Mouse (Mus musculus) cerebellum, adult 2 months (tissue): ENCODE data around the gene Bri3bp. TPM values are rescaled to one million over a fixed set of nuclear protein-coding genes. Genes with fewer than 3 reads are reported as not detected.

Source experiments
- DNase-seq, 2 experiments: peaks; one replicate each; pipeline ENCODE4 v3.0.0; 2021
- H3K27ac ChIP-seq: fragments of 200-500 bp; 2 replicates; pipeline ENCODE4 v1.5.1; 2012; ENCODE audit warnings: low read length, control low read depth, inconsistent platforms; ENCODE audit not compliant: insufficient read depth
- H3K27me3 ChIP-seq: fragments of 200-500 bp; 2 replicates; pipeline ENCODE4 v1.6.1; 2012; ENCODE audit warnings: inconsistent platforms, mild to moderate bottlenecking, low read length, moderate library complexity; ENCODE audit not compliant: control insufficient read depth, insufficient read depth
- H3K4me1 ChIP-seq: fragments of 200-500 bp; 2 replicates; pipeline ENCODE4 v1.6.1; 2011; ENCODE audit warnings: low read length; ENCODE audit not compliant: control insufficient read depth, insufficient read depth
- H3K4me3 ChIP-seq: fragments of 200-500 bp; replicated peaks from 2 replicates; pipeline ENCODE3; 2011; ENCODE audit warnings: mild to moderate bottlenecking, low read depth, low read length, control low read depth; ENCODE audit not compliant: insufficient read depth
- CTCF ChIP-seq: fragments of 200-500 bp; IDR thresholded peaks from 2 replicates; pipeline ENCODE4 v1.5.1; 2011; ENCODE audit warnings: low read depth, mild to moderate bottlenecking, control low read depth, low read length, moderate library complexity, borderline replicate concordance; ENCODE audit not compliant: insufficient read depth
- POLR2A ChIP-seq: fragments of 200-500 bp; IDR thresholded peaks from 2 replicates; pipeline ENCODE4 v1.6.1; 2011; ENCODE audit warnings: low read length, control low read depth, borderline replicate concordance; ENCODE audit not compliant: insufficient read depth
- WGBS: fragments of 180-500 bp; shearing (Covaris S2); methylation state at CpG from one replicate; pipeline ENCODE4 v1.1.7; 2018; 5-methylcytosine and 5-hydroxymethylcytosine counted together
- polyA plus RNA-seq: library from polyadenylated mRNA; depleted of rRNA; stranded (reverse); fragments of >200 nt; gene quantifications from 2 replicates; pipeline ENCODE4 v1.2.3, GENCODE M21; 2012

Bri3bp gene
- polyA plus RNA-seq, 1 experiment, result 39.1 TPM

GRCm38 (mm10) chr5:125465192-125465591, 23.8 kb downstream of the Bri3bp start:
- TF ChIP-seq CTCF (no peak), POLR2A (no peak)
- Histone ChIP-seq H3K27me3 (no peaks in the 10 kb centered on the region), H3K4me3 (peak overlapping the region; percentile 39), H3K4me1 (peaks cover 3% of the 10 kb centered on the region; the same call in 1 of the 2 replicates), H3K27ac (no peak overlapping the region)
- DNase-seq, result no peak
- WGBS, result 25% methylated on average over 7 of the region's 7 CpGs

GRCm38 (mm10) chr5:125465701-125466106, 24.3 kb downstream of the Bri3bp start:
- Histone ChIP-seq H3K27me3 (no peaks in the 10 kb centered on the region), H3K27ac (no peak overlapping the region), H3K4me1 (peaks cover 3% of the 10 kb centered on the region; the same call in 1 of the 2 replicates), H3K4me3 (peak overlapping the region; percentile 51)
- TF ChIP-seq CTCF, result no peak
- peak; percentile 42; the same call in 1 of the 2 replicates for TF ChIP-seq POLR2A
- WGBS, result under 1% methylated on average over 25 of the region's 25 CpGs
- peak; percentile 94 to 98 for DNase-seq

GRCm38 (mm10) chr5:125466483-125466882, 25.1 kb downstream of the Bri3bp start:
- no peak for DNase-seq
- Histone ChIP-seq H3K4me1 (peaks cover 3% of the 10 kb centered on the region; the same call in 1 of the 2 replicates), H3K27me3 (no peaks in the 10 kb centered on the region), H3K4me3 (no peak overlapping the region), H3K27ac (no peak overlapping the region)
- TF ChIP-seq POLR2A (no peak), CTCF (no peak)
- 84% methylated on average over 5 of the region's 5 CpGs for WGBS

- no peak for DNase-seq
- TF ChIP-seq CTCF, result no peak
- no peak for TF ChIP-seq POLR2A
- H3K27me3 ChIP-seq, result no peaks in the 10 kb centered on the region
Measured at GRCm38 (mm10) chr5:125467261-125467660, 25.9 kb downstream of the Bri3bp start.

GRCm38 (mm10) chr5:125470713-125471112, 29.3 kb downstream of the Bri3bp start:
- Histone ChIP-seq H3K4me3 (no peak overlapping the region), H3K27ac (no peak overlapping the region), H3K27me3 (no peaks in the 10 kb centered on the region), H3K4me1 (no peaks in the 10 kb centered on the region)
- 82% methylated on average over 4 of the region's 4 CpGs for WGBS
- no peak for DNase-seq
- TF ChIP-seq POLR2A (no peak), CTCF (no peak)

More at GRCm38 (mm10) chr5:125467261-125467660, 25.9 kb downstream of the Bri3bp start:
- H3K4me3 ChIP-seq, result no peak overlapping the region
- H3K27ac ChIP-seq, result no peak overlapping the region
- 69% methylated on average over 14 of the region's 14 CpGs for WGBS
- peaks cover 3% of the 10 kb centered on the region; the same call in 1 of the 2 replicates for H3K4me1 ChIP-seq

GRCm38 (mm10) chr5:125472796-125473475, 31.6 kb downstream of the Bri3bp start:
- Histone ChIP-seq H3K4me3 (no peak overlapping the region), H3K4me1 (peaks cover 6% of the 10 kb centered on the region; the same call in 1 of the 2 replicates), H3K27me3 (no peaks in the 10 kb centered on the region), H3K27ac (no peak overlapping the region)
- WGBS, result 77% methylated on average over 9 of the region's 9 CpGs
- TF ChIP-seq CTCF (no peak), POLR2A (no peak)
- DNase-seq, result no peak

GRCm38 (mm10) chr5:125475030-125475429, 33.7 kb downstream of the Bri3bp start:
- Histone ChIP-seq H3K27ac (no peak overlapping the region), H3K4me1 (peaks cover 17% of the 10 kb centered on the region), H3K27me3 (no peaks in the 10 kb centered on the region), H3K4me3 (peak overlapping the region; percentile 82)
- TF ChIP-seq POLR2A, result no peak
- TF ChIP-seq CTCF, result no peak
- 61% methylated on average over 12 of the region's 12 CpGs for WGBS
- DNase-seq, result no peak
